Mouse (Mus musculus) lung, adult 2 months (tissue): ENCODE results near the gene Gm17455.

ENCODE experiments used
- CTCF ChIP-seq: fragments of 200-500 bp; IDR thresholded peaks from 2 replicates; pipeline ENCODE4 v1.5.1; 2011; ENCODE audit warnings: mild to moderate bottlenecking, low read length, control low read depth; ENCODE audit not compliant: insufficient read depth
- POLR2A ChIP-seq: fragments of 200-500 bp; IDR thresholded peaks from 2 replicates; pipeline ENCODE4 v1.6.1; 2011; ENCODE audit warnings: low read depth, mild to moderate bottlenecking, control low read depth, low read length, borderline replicate concordance; ENCODE audit errors: extremely low read depth

- TF ChIP-seq CTCF (no peak), POLR2A (no peak)
Observed at GRCm38 (mm10) chr10:60400507-60401295, 1.2 kb downstream of the Gm17455 start.
